Mouse (Mus musculus): Measurements from ENCODE around the gene Ablim2.

- TF ChIP-seq CTCF (conservative IDR thresholded peaks at IDR 0.05; ENCODE audit: insufficient read depth, insufficient read length, low read depth, low read length) = no peak
- peak; percentile 67 for TF ChIP-seq POLR2A (IDR thresholded peaks at IDR 0.05; ENCODE audit: low read depth, low read length)
Measured at GRCm38 (mm10) chr5:35728957-35729460, 28.7 kb upstream of the Ablim2 start.
